Mouse (Mus musculus): ENCODE results near the gene Gm20696. TPM values are rescaled to one million over a fixed set of nuclear protein-coding genes. Genes with fewer than 3 reads are reported as not detected.

The Gm20696 gene
- polyA plus RNA-seq, 1 experiment, result 2.8 TPM

DNA sequence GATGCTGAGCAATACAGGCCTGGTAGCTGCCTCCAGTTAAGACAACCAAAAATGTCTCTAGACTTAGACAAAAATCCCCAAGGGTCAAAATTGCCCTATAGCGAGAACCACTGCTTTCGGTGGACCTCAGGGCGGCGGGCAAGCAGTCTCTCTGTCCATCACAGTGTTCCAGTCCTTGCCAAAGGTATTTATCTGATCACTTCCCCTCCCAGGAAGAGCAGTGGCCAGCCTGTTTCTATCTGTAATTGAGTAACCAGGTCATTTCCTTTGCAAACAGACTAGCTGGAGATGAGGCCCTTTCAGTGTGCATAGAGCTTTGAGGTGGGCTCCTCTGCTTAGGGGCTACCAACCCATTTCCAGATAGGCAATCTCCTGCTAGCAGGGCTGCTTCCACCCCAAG lies 134.1 kb downstream of the Gm20696 start:
- WGBS, result 97% methylated on average over 4 of the region's 4 CpGs
- no peak overlapping the region for H3K27ac ChIP-seq (ENCODE audit: insufficient read depth, low read length)
- TF ChIP-seq POLR2A (IDR thresholded peaks at IDR 0.05; ENCODE audit: borderline replicate concordance, insufficient read depth, low read length) (no peak), CTCF (IDR thresholded peaks at IDR 0.05; ENCODE audit: borderline replicate concordance, insufficient read depth, low read depth, low read length) (no peak)
- H3K27me3 ChIP-seq (ENCODE audit: control insufficient read depth, insufficient read depth, low read length), result no peaks in the 10 kb centered on the region
- peaks cover 5% of the 10 kb centered on the region for H3K4me1 ChIP-seq (ENCODE audit: control insufficient read depth, insufficient read depth, low read length)
- DNase-seq, result no peak
- no peak overlapping the region for H3K4me3 ChIP-seq (replicated peaks; ENCODE audit: insufficient read depth, low read depth, low read length)

DNA sequence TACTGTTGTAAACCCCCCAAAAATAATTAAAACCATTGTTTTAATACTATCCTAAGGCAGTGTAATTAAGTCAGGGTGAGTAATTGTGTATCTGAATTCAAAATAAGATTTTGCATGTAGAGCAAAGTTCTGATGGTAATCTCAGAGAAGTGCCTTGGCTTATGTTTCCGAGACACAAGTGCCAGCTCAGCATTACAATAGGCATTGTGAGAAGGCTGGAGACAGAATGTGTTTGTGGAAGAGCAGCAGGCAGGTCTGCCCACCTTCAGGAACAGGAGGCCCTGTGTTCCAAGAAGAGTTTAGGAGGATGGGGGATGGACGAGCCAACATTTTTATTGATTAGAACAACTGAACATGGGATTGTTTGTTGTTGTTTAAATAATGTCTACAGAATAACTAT lies 137.6 kb downstream of the Gm20696 start:
- 92% methylated on average over 2 of the region's 2 CpGs for WGBS
- Histone ChIP-seq H3K4me1 (ENCODE audit: control insufficient read depth, insufficient read depth, low read length) (no peaks in the 10 kb centered on the region), H3K27ac (ENCODE audit: insufficient read depth, low read length) (no peak overlapping the region), H3K4me3 (replicated peaks; ENCODE audit: insufficient read depth, low read depth, low read length) (no peak overlapping the region), H3K27me3 (ENCODE audit: control insufficient read depth, insufficient read depth, low read length) (no peaks in the 10 kb centered on the region)
- TF ChIP-seq CTCF (IDR thresholded peaks at IDR 0.05; ENCODE audit: borderline replicate concordance, insufficient read depth, low read depth, low read length) (no peak), POLR2A (IDR thresholded peaks at IDR 0.05; ENCODE audit: borderline replicate concordance, insufficient read depth, low read length) (no peak)
- no peak for DNase-seq

GRCm38 (mm10) chr6:99527457-99528105 lies 139.0 kb downstream of the Gm20696 start:
- no peak for DNase-seq
- 97% methylated on average over 6 of the region's 6 CpGs for WGBS
- Histone ChIP-seq H3K27ac (ENCODE audit: insufficient read depth, low read length) (no peak overlapping the region), H3K4me3 (replicated peaks; ENCODE audit: insufficient read depth, low read depth, low read length) (no peak overlapping the region), H3K27me3 (ENCODE audit: control insufficient read depth, insufficient read depth, low read length) (no peaks in the 10 kb centered on the region), H3K4me1 (ENCODE audit: control insufficient read depth, insufficient read depth, low read length) (no peaks in the 10 kb centered on the region)
- TF ChIP-seq POLR2A (IDR thresholded peaks at IDR 0.05; ENCODE audit: borderline replicate concordance, insufficient read depth, low read length), result no peak
- TF ChIP-seq CTCF (IDR thresholded peaks at IDR 0.05; ENCODE audit: borderline replicate concordance, insufficient read depth, low read depth, low read length), result no peak

GRCm38 (mm10) chr6:99525351-99525750 lies 141.2 kb downstream of the Gm20696 start:
- no peak overlapping the region for H3K4me3 ChIP-seq (replicated peaks; ENCODE audit: insufficient read depth, low read depth, low read length)
- no peak overlapping the region for H3K27ac ChIP-seq (ENCODE audit: insufficient read depth, low read length)
- no peaks in the 10 kb centered on the region for H3K4me1 ChIP-seq (ENCODE audit: control insufficient read depth, insufficient read depth, low read length)
- no peaks in the 10 kb centered on the region for H3K27me3 ChIP-seq (ENCODE audit: control insufficient read depth, insufficient read depth, low read length)
- no peak for TF ChIP-seq POLR2A (IDR thresholded peaks at IDR 0.05; ENCODE audit: borderline replicate concordance, insufficient read depth, low read length)
- peak; percentile 52; the same call in 1 of the 2 replicates for TF ChIP-seq CTCF (IDR thresholded peaks at IDR 0.05; ENCODE audit: borderline replicate concordance, insufficient read depth, low read depth, low read length)
- DNase-seq, result no peak
- WGBS, result 63% methylated on average over 8 of the region's 8 CpGs

DNA sequence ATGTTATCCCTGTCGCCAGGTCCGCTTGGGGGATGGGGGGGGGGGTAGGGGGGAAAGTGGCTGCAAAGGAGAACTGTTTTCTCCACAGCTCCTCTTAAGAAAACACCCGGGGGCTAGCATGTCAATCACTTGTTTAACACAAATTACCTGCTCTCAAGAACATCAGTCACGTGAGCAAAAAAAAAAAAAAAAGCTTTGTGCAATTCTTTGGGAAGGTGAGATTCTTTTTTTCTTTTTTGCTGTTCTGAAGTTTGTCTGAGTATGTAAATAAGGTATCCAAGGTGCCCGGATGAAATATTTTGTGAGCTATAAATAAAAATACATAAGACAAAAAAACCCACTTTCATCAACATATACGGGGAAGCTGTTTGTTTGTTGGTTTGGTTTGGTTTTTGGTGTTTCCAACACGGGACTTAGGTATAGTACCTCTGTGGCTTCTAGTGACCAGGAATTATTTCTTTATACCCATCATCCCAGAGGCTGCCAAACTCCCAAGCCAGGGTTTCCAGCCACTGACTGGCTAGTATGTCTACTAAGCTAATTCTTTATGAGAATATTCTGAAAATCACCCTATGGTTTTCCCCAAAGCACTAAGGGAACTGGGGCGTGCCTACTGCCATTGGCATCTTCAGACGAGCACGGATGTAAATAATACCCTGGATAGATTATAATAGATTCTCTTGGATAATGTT lies 142.8 kb downstream of the Gm20696 start:
- peak overlapping the region; percentile 92; the same call in 1 of the 2 replicates for H3K27ac ChIP-seq (ENCODE audit: insufficient read depth, low read length)
- no peaks in the 10 kb centered on the region for H3K27me3 ChIP-seq (ENCODE audit: control insufficient read depth, insufficient read depth, low read length)
- peak overlapping the region; percentile 98 for H3K4me3 ChIP-seq (replicated peaks; ENCODE audit: insufficient read depth, low read depth, low read length)
- TF ChIP-seq POLR2A (IDR thresholded peaks at IDR 0.05; ENCODE audit: borderline replicate concordance, insufficient read depth, low read length), result no peak
- no peak for TF ChIP-seq CTCF (IDR thresholded peaks at IDR 0.05; ENCODE audit: borderline replicate concordance, insufficient read depth, low read depth, low read length)
- no peaks in the 10 kb centered on the region for H3K4me1 ChIP-seq (ENCODE audit: control insufficient read depth, insufficient read depth, low read length)
- no peak for DNase-seq
- WGBS, result 40% methylated on average over 10 of the region's 10 CpGs

DNA sequence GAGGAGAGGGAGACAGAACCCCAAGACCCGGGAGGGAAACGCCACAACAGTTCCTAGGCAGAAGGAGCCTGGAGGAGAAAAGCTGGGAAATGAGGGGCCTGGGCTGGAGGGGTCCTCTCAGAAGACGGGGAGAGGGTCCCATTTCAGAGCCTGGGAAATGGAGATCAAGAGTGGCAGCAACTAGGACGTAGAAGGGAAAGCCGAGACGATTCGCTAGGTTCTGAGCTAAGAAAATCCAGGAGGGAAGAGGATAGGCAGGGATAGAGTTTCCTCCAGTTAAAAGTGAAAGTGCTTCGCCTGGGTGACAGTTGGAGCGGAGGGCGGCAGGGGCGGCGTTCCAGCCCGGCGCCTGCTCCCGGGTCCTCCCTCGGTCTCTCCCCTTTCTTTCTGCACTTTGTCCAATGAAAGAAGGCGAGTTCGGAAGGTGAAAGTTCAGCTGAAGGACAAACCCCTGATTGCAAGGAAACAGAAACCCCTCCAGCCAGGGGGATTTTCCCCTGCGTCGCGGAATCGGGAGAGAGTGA lies 143.4 kb downstream of the Gm20696 start:
- TF ChIP-seq CTCF (IDR thresholded peaks at IDR 0.05; ENCODE audit: borderline replicate concordance, insufficient read depth, low read depth, low read length), result no peak
- no peak for TF ChIP-seq POLR2A (IDR thresholded peaks at IDR 0.05; ENCODE audit: borderline replicate concordance, insufficient read depth, low read length)
- peak; percentile 74 to 78 for DNase-seq
- under 1% methylated on average over 22 of the region's 22 CpGs for WGBS
- Histone ChIP-seq H3K27me3 (ENCODE audit: control insufficient read depth, insufficient read depth, low read length) (no peaks in the 10 kb centered on the region), H3K4me3 (replicated peaks; ENCODE audit: insufficient read depth, low read depth, low read length) (peak overlapping the region; percentile 98), H3K4me1 (ENCODE audit: control insufficient read depth, insufficient read depth, low read length) (no peaks in the 10 kb centered on the region), H3K27ac (ENCODE audit: insufficient read depth, low read length) (peak overlapping the region; percentile 92)

GRCm38 (mm10) chr6:99522359-99523108 lies 144.1 kb downstream of the Gm20696 start, which contains the start of gene Foxp1:
Foxp1 (minus strand) TSS chr6:99522721.
- peak; percentile 85 to 90 for DNase-seq
- WGBS, result under 1% methylated on average over 72 of the region's 72 CpGs
- peak within 1 kb of the TSS; percentile 92 for H3K27ac ChIP-seq (ENCODE audit: insufficient read depth, low read length)
- no peaks in the 10 kb centered on the region for H3K27me3 ChIP-seq (ENCODE audit: control insufficient read depth, insufficient read depth, low read length)
- no peaks in the 10 kb centered on the region for H3K4me1 ChIP-seq (ENCODE audit: control insufficient read depth, insufficient read depth, low read length)
- TF ChIP-seq CTCF (IDR thresholded peaks at IDR 0.05; ENCODE audit: borderline replicate concordance, insufficient read depth, low read depth, low read length), result no peak
- TF ChIP-seq POLR2A (IDR thresholded peaks at IDR 0.05; ENCODE audit: borderline replicate concordance, insufficient read depth, low read length), result no peak
- peak within 1 kb of the TSS; percentile 98 for H3K4me3 ChIP-seq (replicated peaks; ENCODE audit: insufficient read depth, low read depth, low read length)

Measured in cerebellum, adult 2 months (tissue).